Mouse (Mus musculus): ENCODE results near the gene Kcna5. TPM values are rescaled to one million over a fixed set of nuclear protein-coding genes. Genes with fewer than 3 reads are reported as not detected.

Kcna5 gene
- total RNA-seq (2014; rRNA removed): 4.8 and 7.3 TPM in 2 replicates
- polyA plus RNA-seq (2015; fragmentation: Nextera tagmentation; extraction: Ambion mirVana): 3.4 and 3.6 TPM in 2 replicates

DNA sequence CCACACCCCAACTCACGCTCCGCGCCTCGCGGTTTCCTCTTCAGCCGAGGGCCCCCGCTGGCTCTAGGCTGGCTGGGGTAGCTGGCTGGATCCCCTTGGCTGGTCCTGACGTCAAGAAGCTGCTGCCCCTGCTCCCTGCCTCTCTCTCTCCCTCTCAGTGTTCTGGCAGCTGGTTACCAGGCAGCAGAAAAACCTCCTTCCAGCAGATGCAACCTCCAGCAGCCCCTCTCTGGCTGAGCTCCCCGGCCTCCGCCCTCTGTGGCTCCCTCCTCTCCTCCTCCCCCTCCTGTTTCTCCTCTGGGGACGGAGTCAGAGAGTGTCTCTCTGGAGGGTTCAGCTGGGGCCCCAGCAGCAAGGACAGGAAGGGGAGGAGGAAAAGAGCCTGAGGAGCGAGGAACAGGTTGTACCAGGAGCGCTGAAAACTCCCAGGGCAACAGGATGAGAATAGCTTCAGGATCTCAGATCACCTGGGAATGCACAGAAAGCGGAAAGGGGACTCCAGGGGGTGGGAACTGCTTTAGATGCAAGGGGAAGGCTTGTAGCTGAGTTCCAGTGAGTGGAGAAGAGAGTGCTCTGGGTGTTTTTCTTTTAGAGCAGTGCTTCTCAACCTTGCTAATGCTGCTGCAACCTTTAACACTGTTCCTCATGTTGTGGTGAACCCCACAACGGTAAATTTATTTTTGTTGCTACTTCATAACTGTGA lies at the start of gene Kcna5:
Gene Kcna5, minus strand, starts transcription at position 205 of the 703 bp plus-strand sequence.
- Histone ChIP-seq H3K4me2 (ENCODE audit: low read depth, low read length) (peak within 1 kb of the TSS; percentile 52), H3K27me3 (ENCODE audit: insufficient read depth, low read length) (no peaks in the 10 kb centered on the region), H3K4me3 (ENCODE audit: low read length) (peak within 1 kb of the TSS; percentile 20), H3K4me1 (ENCODE audit: insufficient read depth, low read length) (peaks cover 18% of the 10 kb centered on the region), H3K9ac (replicated peaks; ENCODE audit: low read length) (peak within 1 kb of the TSS; percentile 25), H3K27ac (peak within 1 kb of the TSS; percentile 32; the same call in 1 of the 2 replicates), H3K36me3 (ENCODE audit: insufficient read depth, low read length) (no peaks in the 10 kb centered on the region), H3K9me3 (ENCODE audit: low read length) (no peaks in the 10 kb centered on the region)
- ATAC-seq (peak; percentile 85), DNase-seq (ENCODE audit: low spot score) (peak; percentile 67)
- TF ChIP-seq CTCF (IDR thresholded peaks at IDR 0.05; ENCODE audit: low read depth): no peak
- WGBS: 1% methylated on average over 15 of the region's 15 CpGs

- no peaks in the 10 kb centered on the region for H3K27me3 ChIP-seq (ENCODE audit: insufficient read depth, low read length)
- ATAC-seq: no peak
- no peak overlapping the region for H3K4me2 ChIP-seq (ENCODE audit: low read depth, low read length)
- no peaks in the 10 kb centered on the region for H3K36me3 ChIP-seq (ENCODE audit: insufficient read depth, low read length)
- 69% methylated on average over 7 of the region's 7 CpGs for WGBS
- peak; percentile 73 for TF ChIP-seq CTCF (IDR thresholded peaks at IDR 0.05; ENCODE audit: low read depth)
- DNase-seq (ENCODE audit: low spot score): no peak
- peaks cover 7% of the 10 kb centered on the region; the same call in 1 of the 2 replicates for H3K4me1 ChIP-seq (ENCODE audit: insufficient read depth, low read length)
- no peak overlapping the region for H3K4me3 ChIP-seq (ENCODE audit: low read length)
- H3K27ac ChIP-seq: no peak overlapping the region
- no peak overlapping the region for H3K9ac ChIP-seq (replicated peaks; ENCODE audit: low read length)
- H3K9me3 ChIP-seq (ENCODE audit: low read length): no peaks in the 10 kb centered on the region
These were observed 47.9 kb upstream of the Kcna5 start for GRCm38 (mm10) chr6:126583075-126583474.

- WGBS: 57% methylated on average over 8 of the region's 8 CpGs
- Histone ChIP-seq H3K9ac (replicated peaks; ENCODE audit: low read length) (no peak overlapping the region), H3K4me3 (ENCODE audit: low read length) (no peak overlapping the region), H3K4me2 (ENCODE audit: low read depth, low read length) (no peak overlapping the region), H3K27ac (no peak overlapping the region), H3K36me3 (ENCODE audit: insufficient read depth, low read length) (no peaks in the 10 kb centered on the region), H3K27me3 (ENCODE audit: insufficient read depth, low read length) (no peaks in the 10 kb centered on the region), H3K4me1 (ENCODE audit: insufficient read depth, low read length) (peaks cover 7% of the 10 kb centered on the region; the same call in 1 of the 2 replicates), H3K9me3 (ENCODE audit: low read length) (no peaks in the 10 kb centered on the region)
- no peak for ATAC-seq
- DNase-seq (ENCODE audit: low spot score): no peak
- TF ChIP-seq CTCF (IDR thresholded peaks at IDR 0.05; ENCODE audit: low read depth): no peak
These were observed 46.4 kb upstream of the Kcna5 start for GRCm38 (mm10) chr6:126581632-126582031.

GRCm38 (mm10) chr6:126580571-126580970 lies 45.4 kb upstream of the Kcna5 start:
- Histone ChIP-seq H3K9me3 (ENCODE audit: low read length) (no peaks in the 10 kb centered on the region), H3K4me3 (ENCODE audit: low read length) (no peak overlapping the region), H3K9ac (replicated peaks; ENCODE audit: low read length) (no peak overlapping the region), H3K4me2 (ENCODE audit: low read depth, low read length) (no peak overlapping the region), H3K36me3 (ENCODE audit: insufficient read depth, low read length) (no peaks in the 10 kb centered on the region), H3K27me3 (ENCODE audit: insufficient read depth, low read length) (no peaks in the 10 kb centered on the region), H3K4me1 (ENCODE audit: insufficient read depth, low read length) (peaks cover 3% of the 10 kb centered on the region; the same call in 1 of the 2 replicates), H3K27ac (no peak overlapping the region)
- no peak for ATAC-seq
- 74% methylated on average over 3 of the region's 3 CpGs for WGBS
- DNase-seq (ENCODE audit: low spot score): no peak
- TF ChIP-seq CTCF (IDR thresholded peaks at IDR 0.05; ENCODE audit: low read depth): no peak

DNA sequence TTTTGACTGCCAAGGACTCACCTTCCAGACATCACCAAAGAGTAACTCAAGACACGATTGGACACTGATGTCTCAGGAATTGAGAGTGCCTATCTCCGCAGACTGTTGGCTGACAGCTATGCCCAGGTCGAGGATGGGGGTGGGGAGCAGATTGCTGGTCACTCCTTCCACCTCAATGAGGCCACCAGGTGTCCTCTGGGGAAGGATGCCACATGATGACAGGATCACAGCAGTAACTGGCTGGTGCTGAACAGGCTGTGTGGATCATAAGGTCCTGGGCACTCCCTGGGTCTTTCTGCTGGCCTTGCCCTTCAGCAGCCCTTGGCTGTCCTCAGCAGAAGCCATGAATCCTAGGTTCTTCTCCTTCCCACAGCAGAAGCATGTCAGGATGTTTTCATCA lies 42.2 kb upstream of the Kcna5 start:
- Histone ChIP-seq H3K9ac (replicated peaks; ENCODE audit: low read length) (no peak overlapping the region), H3K4me1 (ENCODE audit: insufficient read depth, low read length) (no peaks in the 10 kb centered on the region), H3K27me3 (ENCODE audit: insufficient read depth, low read length) (no peaks in the 10 kb centered on the region), H3K9me3 (ENCODE audit: low read length) (no peaks in the 10 kb centered on the region), H3K36me3 (ENCODE audit: insufficient read depth, low read length) (no peaks in the 10 kb centered on the region), H3K4me3 (ENCODE audit: low read length) (no peak overlapping the region), H3K4me2 (ENCODE audit: low read depth, low read length) (no peak overlapping the region), H3K27ac (no peak overlapping the region)
- no peak for ATAC-seq
- 92% methylated on average over 3 of the region's 3 CpGs for WGBS
- DNase-seq (ENCODE audit: low spot score): no peak
- TF ChIP-seq CTCF (IDR thresholded peaks at IDR 0.05; ENCODE audit: low read depth): no peak

DNA sequence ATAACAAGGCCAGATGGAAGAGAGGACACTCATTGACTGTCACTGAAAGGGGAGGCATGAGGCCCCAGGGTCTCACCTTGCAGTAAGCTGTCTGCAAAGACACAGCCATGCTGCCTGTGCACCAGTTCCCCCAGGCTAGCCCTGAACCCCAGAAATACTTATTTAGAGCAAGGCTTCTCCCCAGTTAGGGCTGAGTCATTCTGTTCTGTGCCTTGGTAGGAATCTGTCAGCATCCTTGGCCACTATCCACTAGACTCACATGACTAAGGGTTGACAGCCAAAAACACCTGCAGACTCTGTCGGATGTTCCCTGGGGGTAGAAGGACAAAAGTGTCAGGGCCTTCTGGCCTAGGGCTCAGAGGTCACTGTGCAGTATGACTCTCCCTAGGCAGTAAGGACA lies 41.4 kb upstream of the Kcna5 start:
- WGBS: 74% methylated on average over 1 of the region's 1 CpGs
- Histone ChIP-seq H3K9me3 (ENCODE audit: low read length) (no peaks in the 10 kb centered on the region), H3K4me3 (ENCODE audit: low read length) (no peak overlapping the region), H3K4me2 (ENCODE audit: low read depth, low read length) (no peak overlapping the region), H3K27ac (no peak overlapping the region), H3K36me3 (ENCODE audit: insufficient read depth, low read length) (no peaks in the 10 kb centered on the region), H3K27me3 (ENCODE audit: insufficient read depth, low read length) (no peaks in the 10 kb centered on the region), H3K9ac (replicated peaks; ENCODE audit: low read length) (no peak overlapping the region), H3K4me1 (ENCODE audit: insufficient read depth, low read length) (no peaks in the 10 kb centered on the region)
- ATAC-seq (no peak), DNase-seq (ENCODE audit: low spot score) (no peak)
- no peak for TF ChIP-seq CTCF (IDR thresholded peaks at IDR 0.05; ENCODE audit: low read depth)

DNA sequence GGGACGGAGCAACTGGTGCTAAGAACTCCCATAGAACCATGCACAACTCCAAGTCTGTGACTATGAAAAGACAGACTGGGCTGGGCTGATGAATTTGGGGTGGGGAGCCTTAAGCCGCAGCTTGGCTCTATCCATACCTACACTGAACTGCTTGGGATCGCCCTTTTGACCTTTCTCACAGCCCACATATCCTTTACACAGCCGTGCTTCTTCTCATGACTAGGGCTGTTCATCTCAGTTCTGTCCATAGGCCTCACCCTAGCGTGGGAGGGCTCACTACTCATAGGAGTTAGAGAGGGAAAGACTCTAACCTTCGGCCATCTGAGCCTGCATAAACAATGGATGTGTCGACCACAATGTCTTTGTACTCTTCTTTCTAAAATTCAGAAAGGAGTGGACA lies 39.6 kb upstream of the Kcna5 start:
- Histone ChIP-seq H3K9me3 (ENCODE audit: low read length) (no peaks in the 10 kb centered on the region), H3K4me1 (ENCODE audit: insufficient read depth, low read length) (no peaks in the 10 kb centered on the region), H3K36me3 (ENCODE audit: insufficient read depth, low read length) (no peaks in the 10 kb centered on the region), H3K9ac (replicated peaks; ENCODE audit: low read length) (no peak overlapping the region), H3K27me3 (ENCODE audit: insufficient read depth, low read length) (no peaks in the 10 kb centered on the region), H3K27ac (no peak overlapping the region), H3K4me2 (ENCODE audit: low read depth, low read length) (no peak overlapping the region), H3K4me3 (ENCODE audit: low read length) (no peak overlapping the region)
- 86% methylated on average over 7 of the region's 7 CpGs for WGBS
- TF ChIP-seq CTCF (IDR thresholded peaks at IDR 0.05; ENCODE audit: low read depth): no peak
- ATAC-seq (no peak), DNase-seq (ENCODE audit: low spot score) (no peak)

All from hindbrain, postnatal 0 days (tissue).